Mouse (Mus musculus): Measurements from ENCODE around the gene Nkd1.
A peak's percentile ranks its signal among the peaks of the same experiment; 100 is the strongest.

Gene Nkd1

GRCm38 (mm10) chr8:88537998-88538975, 17.1 kb downstream of the Nkd1 start:
- no peak for DNase-seq (ENCODE audit: low spot score)

GRCm38 (mm10) chr8:88538976-88539371, 17.8 kb downstream of the Nkd1 start:
- no peak for DNase-seq (ENCODE audit: low spot score)

- DNase-seq (ENCODE audit: low spot score), result no peak
Observed at GRCm38 (mm10) chr8:88539963-88540362, 18.8 kb downstream of the Nkd1 start.

- DNase-seq (ENCODE audit: low spot score), result no peak
Observed at GRCm38 (mm10) chr8:88542596-88543213, 21.6 kb downstream of the Nkd1 start.

- peak; percentile 46 for DNase-seq (ENCODE audit: low spot score)
Observed at GRCm38 (mm10) chr8:88544677-88545076, 23.5 kb downstream of the Nkd1 start.

GRCm38 (mm10) chr8:88545441-88545840, 24.3 kb downstream of the Nkd1 start:
- DNase-seq (ENCODE audit: low spot score), result no peak

GRCm38 (mm10) chr8:88546032-88546732, 25.0 kb downstream of the Nkd1 start:
- no peak for DNase-seq (ENCODE audit: low spot score)

- DNase-seq (ENCODE audit: low spot score), result no peak
Observed at GRCm38 (mm10) chr8:88555669-88556068, 34.5 kb downstream of the Nkd1 start.

GRCm38 (mm10) chr8:88559985-88560473, 38.9 kb downstream of the Nkd1 start:
- no peak for DNase-seq (ENCODE audit: low spot score)

GRCm38 (mm10) chr8:88561402-88561801, 40.2 kb downstream of the Nkd1 start:
- no peak for DNase-seq (ENCODE audit: low spot score)

- DNase-seq (ENCODE audit: low spot score), result peak; percentile 35
Observed at GRCm38 (mm10) chr8:88564256-88564903, 43.2 kb downstream of the Nkd1 start.

GRCm38 (mm10) chr8:88566119-88566518, 45.0 kb downstream of the Nkd1 start:
- DNase-seq (ENCODE audit: low spot score), result no peak

GRCm38 (mm10) chr8:88567314-88568121, 46.4 kb downstream of the Nkd1 start:
- DNase-seq (ENCODE audit: low spot score), result no peak

- DNase-seq (ENCODE audit: low spot score), result no peak
Observed at GRCm38 (mm10) chr8:88568211-88568610, 47.1 kb downstream of the Nkd1 start.

GRCm38 (mm10) chr8:88569366-88569765, 48.2 kb downstream of the Nkd1 start:
- DNase-seq (ENCODE audit: low spot score), result no peak

GRCm38 (mm10) chr8:88570293-88570998, 49.3 kb downstream of the Nkd1 start:
- DNase-seq (ENCODE audit: low spot score), result peak; percentile 76

GRCm38 (mm10) chr8:88571434-88572184, 50.5 kb downstream of the Nkd1 start:
- no peak for DNase-seq (ENCODE audit: low spot score)

- DNase-seq (ENCODE audit: low spot score), result no peak
Observed at GRCm38 (mm10) chr8:88572185-88572909, 51.2 kb downstream of the Nkd1 start.

Data from embryo, embryonic 10 days (tissue).